Mouse (Mus musculus): Measurements from ENCODE around the gene Dis3l. TPM values are rescaled to one million over a fixed set of nuclear protein-coding genes. Genes with fewer than 3 reads are reported as not detected.

Dis3l gene
- total RNA-seq (2015; ENCODE audit: low replicate concordance) (6.3 and 9.7 TPM in 2 replicates), total RNA-seq (2017; ENCODE audit: low replicate concordance) (10.4 and 11.1 TPM in 2 replicates)

DNA sequence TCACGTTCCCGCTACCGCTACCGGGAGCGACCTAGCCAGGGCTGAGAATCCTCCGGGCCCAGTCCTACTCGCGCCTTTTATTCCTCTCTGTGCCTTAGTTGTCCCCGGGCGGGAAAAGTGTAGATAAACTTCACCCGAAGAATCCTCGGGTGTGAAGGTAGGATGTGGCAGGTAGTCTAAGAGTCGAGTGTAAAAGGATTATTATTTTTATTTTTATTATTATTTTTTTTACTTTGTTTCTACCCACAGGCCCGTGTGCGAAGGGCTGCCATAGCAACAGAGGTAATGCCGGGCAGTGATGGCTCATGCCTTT lies at the start of gene Dis3l:
Gene Dis3l, minus strand, starts transcription at position 35 of the 313 bp plus-strand sequence.
- 0 out of 2 replicates have a peak, but pooled peaks have one; percentile 5 for ATAC-seq (replicated peaks; ENCODE audit: low FRiP score, poor library complexity, severe bottlenecking)

DNA sequence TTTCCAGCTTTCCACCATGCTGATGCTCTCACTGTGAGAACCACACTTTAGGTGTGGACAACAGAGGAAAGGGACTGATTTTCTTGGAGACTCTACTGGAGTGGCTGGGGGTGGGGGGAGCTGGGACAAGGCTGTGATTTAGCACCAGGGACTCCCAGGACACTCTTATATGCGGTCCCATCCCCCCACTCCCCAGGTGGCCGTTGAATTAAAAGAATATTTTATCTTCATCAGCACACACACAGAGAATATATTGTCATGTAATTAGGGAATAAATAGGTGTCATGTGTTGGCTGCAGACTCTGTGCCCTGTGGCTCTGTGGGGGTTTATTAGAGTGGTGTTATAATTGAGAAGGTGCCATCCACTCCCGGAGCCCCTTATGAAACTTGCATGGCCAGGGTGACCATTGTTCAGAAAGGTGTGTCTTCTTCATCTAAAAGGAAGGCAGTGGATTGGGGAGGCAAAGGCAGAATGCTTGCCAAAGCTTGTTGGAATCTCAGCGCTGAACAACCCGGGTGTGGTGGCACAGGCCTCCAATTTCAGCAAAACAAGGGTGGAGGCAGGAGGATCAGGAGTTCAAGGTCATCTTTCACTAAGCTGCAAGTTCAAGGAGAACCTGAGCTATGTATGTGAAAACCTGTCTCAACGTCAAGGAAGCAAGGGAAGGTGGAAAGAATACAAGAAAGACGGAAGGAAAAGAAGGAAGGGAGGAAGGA lies 48.6 kb upstream of the Dis3l start:
- ATAC-seq (replicated peaks; ENCODE audit: low FRiP score, poor library complexity, severe bottlenecking) = no peak

DNA sequence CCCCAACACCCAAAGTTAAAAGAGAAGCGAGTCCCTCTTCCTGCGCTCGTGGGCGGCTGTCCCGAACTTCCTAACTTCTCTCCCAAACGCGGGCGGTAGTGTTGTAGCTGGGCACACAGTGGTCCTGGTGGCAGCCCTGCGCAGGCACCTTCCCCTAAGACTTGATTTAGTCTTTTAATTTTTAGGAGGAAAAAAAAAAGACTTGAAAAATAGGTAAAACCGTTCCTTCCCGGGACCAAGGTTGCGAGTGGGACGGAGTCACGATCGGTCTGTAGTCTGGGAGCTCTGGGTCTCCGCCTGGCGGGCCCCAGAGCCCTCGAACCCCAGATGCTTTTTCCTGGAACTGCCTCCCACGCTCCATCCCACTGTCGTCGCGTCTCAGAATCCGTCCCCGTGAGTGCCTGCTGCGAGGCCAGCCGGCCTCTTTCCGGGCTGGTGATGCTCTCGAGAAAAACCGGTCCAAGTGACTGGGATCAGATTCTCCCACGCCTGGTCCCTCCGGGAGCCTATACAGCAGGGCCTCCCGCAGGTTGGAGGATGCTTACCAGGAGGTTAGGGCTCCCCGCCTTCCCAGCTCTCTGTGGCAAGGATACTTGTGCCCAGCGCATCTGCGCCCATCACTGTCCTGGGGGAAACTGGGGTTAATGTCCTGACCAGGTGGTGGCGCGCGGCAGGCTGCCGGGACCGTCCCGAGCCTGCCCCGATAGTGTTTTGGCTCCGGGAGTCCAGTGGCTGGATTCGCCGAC lies 45.6 kb upstream of the Dis3l start:
- no peak for ATAC-seq (replicated peaks; ENCODE audit: low FRiP score, poor library complexity, severe bottlenecking)

DNA sequence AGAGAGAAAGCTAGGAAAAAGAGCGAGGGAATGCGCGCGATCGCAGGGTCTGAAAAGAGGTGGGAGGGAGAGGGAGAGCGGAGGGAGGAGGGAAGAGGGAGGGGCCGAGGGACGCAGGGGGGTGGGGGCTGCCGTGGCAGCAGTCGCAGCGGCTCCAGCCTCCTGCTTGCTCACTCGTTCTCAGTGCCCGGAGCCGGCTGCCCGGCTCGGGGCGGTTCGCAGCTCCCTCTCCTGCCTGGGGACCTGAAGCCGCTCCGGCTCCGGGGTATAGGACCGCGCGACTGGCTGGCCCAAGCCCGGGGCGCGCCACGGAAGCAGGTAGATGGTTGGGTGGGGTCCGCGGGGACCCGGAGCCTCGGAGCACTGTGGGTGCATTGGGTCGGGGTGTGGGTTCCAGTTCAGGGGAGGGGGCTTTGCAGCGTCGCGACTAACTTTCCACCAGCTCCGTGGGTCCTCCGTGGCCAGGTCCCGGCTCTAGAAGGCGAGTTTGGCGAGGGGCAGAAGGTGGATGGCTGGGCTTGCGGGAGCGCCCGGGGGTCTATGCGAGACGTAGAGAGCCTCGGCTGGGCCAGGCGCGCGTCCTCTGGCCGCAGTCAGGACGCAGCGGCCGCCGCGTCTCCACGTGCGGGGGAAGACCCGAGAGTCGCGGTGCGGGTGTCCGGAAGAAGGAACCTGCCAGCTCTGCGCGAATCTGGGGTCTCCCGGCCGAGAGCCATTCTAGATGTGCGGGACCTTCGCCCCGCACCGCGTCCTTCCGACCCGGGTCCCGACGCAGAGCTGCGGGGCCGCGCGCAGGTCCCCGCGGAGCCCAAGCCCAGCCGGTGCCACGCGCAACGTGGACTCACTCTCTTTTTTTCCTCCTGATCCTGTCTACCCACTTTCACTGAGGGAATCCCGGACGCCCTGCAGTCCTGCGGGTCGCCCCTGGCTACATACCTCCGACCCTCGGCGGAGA lies 44.7 kb upstream of the Dis3l start, which contains the start of gene Megf11:
Gene Megf11, plus strand, starts transcription at position 116 of the 955 bp plus-strand sequence.
- no peak for ATAC-seq (replicated peaks; ENCODE audit: low FRiP score, poor library complexity, severe bottlenecking)

DNA sequence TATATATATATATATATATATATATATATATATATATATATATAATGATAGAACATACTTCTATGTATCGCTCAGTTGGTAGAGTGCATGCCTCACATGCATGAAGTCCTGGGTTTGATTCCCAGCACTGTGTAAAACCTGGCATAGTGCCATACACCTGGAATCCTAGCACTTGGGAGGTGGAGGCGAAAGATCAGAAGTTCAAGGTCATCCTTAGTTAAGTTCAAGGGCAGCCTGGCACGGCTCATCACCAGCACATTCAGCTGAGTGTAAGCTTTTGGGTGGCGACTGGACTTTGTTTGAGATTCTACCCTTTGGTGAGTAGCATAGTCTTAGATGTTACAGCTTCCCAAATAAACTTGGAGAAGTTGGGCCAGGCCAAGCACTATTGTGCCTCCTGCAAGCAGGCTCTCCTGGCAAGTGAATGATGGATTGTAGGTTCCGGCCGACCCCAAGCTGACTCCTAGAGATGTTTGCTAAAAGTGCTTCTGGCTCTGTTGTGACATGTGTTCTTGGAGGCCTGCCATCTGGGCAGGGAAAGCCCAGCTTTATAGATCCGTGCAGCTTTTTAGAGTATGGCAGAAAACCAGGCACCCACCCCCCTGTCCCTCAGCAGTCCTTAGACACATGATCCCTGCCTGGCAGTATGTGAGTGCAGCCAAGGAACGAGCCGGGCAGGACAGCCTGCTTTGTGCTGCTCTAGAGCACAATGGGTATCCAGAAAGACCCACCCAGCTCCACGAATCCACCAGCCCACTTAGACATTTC lies 42.1 kb upstream of the Dis3l start:
- no peak for ATAC-seq (replicated peaks; ENCODE audit: low FRiP score, poor library complexity, severe bottlenecking)

DNA sequence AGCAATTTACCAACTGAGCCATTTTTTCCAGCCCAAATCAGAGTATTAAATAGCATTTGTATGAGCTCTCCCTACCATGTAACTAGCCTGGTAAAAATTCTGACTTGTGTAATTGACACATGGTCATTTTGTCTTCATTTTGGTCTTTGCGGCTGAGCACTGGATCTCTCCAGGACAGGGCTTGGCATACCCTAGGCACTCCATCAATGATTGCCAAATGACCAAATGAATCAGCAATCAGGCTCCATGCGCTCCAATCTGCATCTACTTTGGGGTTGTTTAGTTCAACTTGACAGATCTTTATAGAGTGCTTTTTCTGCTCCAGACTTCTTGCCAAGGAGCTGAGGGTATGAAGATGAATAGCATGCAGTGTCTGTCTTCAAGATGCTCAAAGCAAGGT lies 35.3 kb upstream of the Dis3l start:
- no peak for ATAC-seq (replicated peaks; ENCODE audit: low FRiP score, poor library complexity, severe bottlenecking)

DNA sequence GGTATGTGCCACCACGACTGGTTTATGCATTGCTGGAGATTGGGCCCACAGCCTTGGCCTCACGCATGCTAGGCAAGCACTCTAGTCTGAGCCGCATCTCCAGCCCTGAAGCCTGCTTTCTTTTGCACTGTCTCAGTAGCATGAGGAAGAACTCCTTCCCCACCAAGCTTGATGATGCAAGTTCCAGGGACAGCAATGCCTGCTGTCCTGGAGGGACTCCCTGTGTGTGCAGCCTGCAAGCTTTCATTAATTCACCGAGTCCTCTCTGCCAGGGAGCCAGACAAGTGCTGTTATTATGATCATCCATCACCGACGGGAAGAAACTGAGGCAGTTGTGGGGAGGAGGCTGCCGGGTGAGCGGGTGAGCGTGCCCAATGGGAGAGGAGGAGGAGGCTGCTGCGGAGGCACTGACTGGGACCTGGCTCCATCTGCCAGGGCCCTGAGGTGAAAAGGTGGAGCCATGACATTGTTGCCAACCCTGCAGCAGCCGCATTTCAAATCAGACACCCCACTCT lies 30.3 kb upstream of the Dis3l start:
- 0 out of 2 replicates have a peak, but pooled peaks have one; percentile 25 for ATAC-seq (replicated peaks; ENCODE audit: low FRiP score, poor library complexity, severe bottlenecking)

DNA sequence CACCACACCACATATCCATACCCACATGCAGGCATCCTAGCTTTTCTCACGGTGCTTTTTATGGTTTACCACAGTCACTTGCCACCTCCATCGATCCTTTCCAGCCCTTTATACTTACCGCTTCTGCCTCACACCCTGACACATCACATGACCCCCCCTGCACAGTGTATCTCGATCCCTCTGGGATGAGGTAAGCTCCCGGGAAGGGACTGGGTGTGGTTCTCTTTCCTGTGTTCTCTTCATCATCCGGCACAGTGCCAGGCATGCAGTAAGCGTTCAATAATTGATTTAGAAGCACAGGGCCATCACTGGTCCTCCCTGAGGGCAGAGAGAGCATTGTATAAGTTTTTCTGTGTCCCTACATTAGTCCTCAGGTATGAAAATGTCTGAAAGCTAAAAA lies 28.8 kb upstream of the Dis3l start:
- ATAC-seq (replicated peaks; ENCODE audit: low FRiP score, poor library complexity, severe bottlenecking) = no peak

DNA sequence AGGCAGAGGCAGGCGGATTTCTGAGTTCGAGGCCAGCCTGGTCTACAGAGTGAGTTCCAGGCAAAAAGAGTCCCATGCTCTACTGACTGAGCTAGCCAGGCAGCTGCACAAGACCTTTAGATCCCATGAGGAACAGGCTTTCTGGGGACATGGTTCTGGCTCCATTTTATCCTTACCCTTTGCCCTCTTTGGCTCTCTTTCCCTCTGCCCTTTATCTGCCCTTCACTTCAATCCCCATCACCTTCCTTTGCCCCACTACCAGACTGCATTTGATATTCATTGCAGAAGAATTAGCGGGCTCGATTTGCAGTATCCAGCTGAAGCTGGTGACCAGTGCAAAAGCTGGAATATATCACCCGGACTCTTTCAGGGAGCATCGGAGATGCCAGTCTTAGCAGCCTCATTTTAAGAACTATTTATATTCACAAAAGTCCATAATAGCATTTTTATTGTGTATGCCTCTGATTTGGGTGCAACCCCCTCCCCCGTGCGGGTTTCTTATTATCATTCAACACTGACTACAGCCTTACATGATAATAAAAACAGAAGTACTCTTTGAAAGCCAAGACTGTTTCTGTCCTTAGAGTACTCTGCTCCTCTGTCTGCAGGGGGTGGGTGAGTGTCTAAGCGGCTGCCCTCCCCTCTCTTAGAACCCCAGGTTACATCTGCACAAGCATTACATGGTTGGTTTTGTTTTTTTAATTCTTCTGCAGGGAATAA lies 20.3 kb upstream of the Dis3l start:
- ATAC-seq (replicated peaks; ENCODE audit: low FRiP score, poor library complexity, severe bottlenecking) = no peak

DNA sequence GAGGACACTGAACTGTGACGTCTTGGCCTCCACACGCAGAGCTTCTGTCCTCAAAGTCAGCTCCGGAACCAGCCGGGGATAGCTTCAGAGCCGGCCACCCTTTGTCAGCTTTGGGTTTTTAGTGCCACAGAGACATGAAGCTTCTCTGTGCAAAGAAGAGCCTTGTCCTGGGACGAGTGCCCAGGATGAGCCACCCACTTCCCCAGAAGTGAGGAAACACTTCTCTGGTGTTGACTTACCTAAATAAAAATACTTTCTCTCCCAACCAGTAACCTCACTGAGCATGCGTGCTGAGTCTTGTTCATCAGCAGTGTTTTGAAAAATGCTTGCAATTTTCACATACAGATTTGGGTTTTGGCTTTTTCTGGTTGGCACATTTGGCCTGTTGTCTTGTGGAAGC lies 14.5 kb upstream of the Dis3l start:
- no peak for ATAC-seq (replicated peaks; ENCODE audit: low FRiP score, poor library complexity, severe bottlenecking)

DNA sequence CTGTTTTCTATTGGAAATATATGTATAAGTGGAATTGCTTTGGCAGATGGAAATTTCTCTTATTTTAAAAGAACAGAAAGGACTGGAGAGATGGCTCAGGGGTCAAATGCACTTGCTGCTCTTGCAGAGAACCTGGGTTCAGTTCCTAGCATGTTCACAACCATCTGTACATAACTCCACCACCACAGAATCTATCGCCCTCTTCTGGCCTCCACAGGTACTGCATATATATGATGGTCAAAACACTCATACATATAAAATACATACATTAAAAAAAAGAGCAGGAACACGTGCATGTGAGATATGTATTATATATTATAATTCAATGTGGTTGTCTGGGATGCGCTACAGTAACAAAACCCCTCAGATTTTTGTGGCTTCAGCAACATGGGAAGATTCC lies 10.1 kb upstream of the Dis3l start:
- 0 out of 2 replicates have a peak, but pooled peaks have one; percentile 61 for ATAC-seq (replicated peaks; ENCODE audit: low FRiP score, poor library complexity, severe bottlenecking)

DNA sequence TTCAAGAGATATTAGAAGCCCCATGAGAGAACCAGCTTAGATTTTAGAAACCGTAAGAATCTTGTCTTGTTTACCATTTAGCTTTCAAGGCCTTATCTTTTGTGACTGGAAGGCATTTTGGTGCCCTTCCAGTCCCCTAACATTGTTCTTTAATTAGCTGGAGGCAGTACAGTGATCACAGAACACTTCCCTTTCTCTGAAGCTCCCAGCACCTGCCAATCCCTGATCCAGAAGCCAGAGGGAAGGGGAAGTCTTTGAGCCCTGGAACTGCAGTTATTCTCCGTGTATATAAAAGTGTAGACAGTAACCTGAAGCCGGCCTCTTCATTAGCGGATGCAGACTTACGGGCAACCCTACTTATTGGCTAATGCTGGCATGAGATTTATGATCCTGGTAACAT lies 8.4 kb upstream of the Dis3l start:
- ATAC-seq (replicated peaks; ENCODE audit: low FRiP score, poor library complexity, severe bottlenecking) = no peak

DNA sequence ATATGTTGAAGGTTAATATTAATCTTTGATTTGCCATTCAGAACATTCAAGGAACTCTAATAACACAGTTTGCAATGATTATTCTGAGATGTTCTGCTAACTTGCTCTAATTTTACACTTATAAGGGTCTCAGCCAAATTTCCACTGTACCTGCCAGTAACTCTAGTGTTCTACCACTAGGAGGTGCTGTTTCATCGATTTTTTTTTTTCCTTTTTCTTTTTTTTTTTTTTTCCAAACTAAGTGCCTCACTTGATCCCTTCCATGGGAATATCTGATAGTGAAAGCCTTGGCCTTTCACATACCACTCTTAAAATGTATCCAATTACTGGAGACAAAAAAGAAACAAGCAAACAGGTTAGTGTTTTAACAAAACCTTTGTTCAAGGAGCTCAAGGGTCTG lies 6.3 kb upstream of the Dis3l start:
- ATAC-seq (replicated peaks; ENCODE audit: low FRiP score, poor library complexity, severe bottlenecking) = no peak

DNA sequence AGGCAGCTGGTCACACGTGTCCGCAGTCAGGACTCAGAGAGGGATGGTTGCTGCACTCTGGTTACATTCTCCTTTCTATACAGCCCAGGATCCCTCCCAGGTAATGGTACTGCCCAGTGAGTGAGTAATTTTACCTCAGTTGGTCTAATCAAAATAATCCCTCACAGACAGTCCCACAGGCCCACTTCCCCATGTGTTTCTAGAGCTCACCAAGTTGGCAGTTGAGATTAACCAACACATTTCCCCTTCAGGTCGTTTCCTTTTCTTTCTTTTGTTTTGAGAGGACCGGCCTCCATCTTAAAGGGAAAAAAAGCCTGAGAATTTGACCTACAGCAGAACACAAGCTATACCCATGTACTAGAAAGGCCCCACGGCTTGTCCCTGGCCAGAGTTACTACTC lies 4.8 kb upstream of the Dis3l start:
- ATAC-seq (replicated peaks; ENCODE audit: low FRiP score, poor library complexity, severe bottlenecking) = no peak

DNA sequence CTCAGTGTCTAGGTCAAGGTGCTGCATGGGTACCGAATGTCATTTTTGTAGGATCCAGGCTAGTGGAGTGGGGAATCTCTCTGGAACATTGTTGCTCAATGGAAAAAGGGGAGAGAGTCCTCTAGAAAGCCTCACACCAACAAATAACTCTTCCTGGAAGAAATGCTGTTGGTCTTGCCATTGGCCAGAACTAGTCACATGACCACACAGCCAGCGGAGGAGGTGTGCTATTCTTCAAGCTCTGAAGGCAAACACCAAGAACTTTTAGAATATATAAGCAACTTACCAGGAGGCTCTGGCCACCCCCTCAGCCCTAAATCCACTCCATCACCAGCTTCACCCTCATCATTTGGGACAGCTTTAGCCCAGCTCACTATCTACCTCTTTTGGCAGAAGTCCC lies 2.6 kb upstream of the Dis3l start:
- no peak for ATAC-seq (replicated peaks; ENCODE audit: low FRiP score, poor library complexity, severe bottlenecking)

DNA sequence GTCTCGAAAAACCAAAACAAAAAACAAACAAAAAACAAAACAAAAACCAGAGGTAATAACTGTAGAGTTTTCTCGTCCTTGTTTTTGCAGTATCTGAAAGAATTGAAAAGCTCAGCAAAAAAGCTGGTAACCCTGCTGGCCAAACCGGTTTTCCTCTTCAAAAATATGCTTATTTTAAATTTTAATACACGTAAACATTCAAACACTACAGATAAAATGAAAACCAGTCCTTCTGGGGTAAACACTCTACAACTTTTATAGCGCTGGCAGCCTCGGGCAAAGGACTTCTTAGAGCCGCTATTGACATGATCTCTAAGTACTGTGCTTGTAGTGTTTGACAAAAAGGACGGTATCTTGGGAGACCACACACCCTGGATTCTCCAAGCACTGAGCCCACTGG lies 583 bp upstream of the Dis3l start:
- ATAC-seq (replicated peaks; ENCODE audit: low FRiP score, poor library complexity, severe bottlenecking) = no peak

DNA sequence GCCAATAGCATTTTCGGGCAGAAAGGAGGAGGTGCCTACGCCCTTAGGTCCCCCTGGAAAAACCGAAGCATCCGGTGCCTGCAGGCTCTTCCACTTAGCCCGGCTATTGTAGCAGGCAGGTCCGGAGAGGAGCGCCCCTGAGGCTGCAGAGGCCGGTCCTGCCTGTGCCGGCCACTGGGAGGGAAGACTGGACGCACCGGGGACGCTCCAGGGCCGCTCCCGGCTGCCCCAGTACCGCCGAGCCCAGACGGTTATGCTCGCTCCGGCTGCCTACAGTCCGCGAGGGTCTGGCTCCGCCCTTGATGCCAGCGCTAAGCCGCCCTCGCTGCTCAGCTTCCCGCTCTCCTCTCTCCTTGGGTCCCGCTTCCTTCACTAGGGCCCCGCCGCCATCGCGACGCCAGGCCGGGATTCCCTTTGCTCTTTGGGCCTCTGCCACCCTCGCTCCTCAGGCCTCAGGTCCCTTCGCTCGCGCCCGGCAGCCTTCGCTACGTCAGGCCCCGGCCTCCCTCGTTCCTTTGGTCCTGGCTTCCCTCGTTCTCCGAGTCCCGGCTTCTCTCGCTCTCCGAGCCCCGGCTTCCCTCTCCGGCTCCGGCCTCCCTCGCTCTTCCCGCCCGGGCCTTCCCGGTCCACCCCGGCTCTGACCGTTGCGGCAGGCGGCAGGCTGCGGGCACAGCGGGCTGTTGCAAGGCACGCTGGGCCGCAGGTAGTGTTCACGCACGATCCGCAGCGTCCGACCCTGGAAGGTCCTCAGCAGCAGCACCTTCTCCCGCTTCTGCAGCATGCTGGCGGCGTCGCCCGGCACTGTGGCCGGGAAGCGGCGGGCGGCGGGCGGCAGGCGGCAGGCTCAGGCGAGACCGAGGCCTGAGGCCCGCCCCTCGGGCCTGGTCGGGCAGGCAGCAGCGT lies 486 bp downstream of the Dis3l start:
- peak; percentile 88 for ATAC-seq (replicated peaks; ENCODE audit: low FRiP score, poor library complexity, severe bottlenecking)

DNA sequence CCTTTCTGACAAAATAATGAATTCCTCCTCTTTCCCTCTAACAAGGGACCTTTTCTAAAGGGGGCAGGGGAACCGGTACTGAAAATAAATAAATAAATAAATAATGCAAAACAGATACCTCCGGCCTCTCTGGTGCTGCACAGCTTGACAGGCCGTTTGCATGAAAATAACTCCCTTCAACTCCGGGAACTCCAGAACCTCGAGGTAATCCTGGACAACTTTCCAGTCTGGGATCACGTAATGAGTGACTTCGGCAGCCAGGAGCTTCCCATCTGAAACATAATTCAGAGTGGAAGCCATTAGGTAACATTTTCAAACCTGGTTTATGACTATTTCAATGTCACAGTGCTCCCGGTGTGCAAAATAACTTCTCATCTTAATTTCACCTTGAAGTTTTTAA lies 1.7 kb downstream of the Dis3l start:
- ATAC-seq (replicated peaks; ENCODE audit: low FRiP score, poor library complexity, severe bottlenecking) = no peak

All from erythroid progenitor cell, adult 5-6 weeks (primary cell).